Mouse (Mus musculus) lung, postnatal 0 days (tissue): ENCODE measurements around the gene Ankrd16.

Experiments used
- CTCF ChIP-seq: IDR thresholded peaks from 2 replicates; pipeline ENCODE4 v1.5.1; 2016; ENCODE audit warnings: antibody characterized with exemption, mild to moderate bottlenecking
- EP300 ChIP-seq: IDR thresholded peaks from 2 replicates; pipeline ENCODE4 v1.6.1; 2016; ENCODE audit warnings: antibody characterized with exemption, mild to moderate bottlenecking, control low read depth

GRCm38 (mm10) chr2:11765694-11766093, 12.0 kb upstream of the Ankrd16 start:
- TF ChIP-seq CTCF (no peak), EP300 (peak; percentile 30; the same call in 1 of the 2 replicates)
